In genomic region chr1:74000810-74001448, GRCm38 (mm10) we compare ENCODE assay signal across 10 mouse cellular contexts.
DNase-seq lines count a peak whose midpoint lies in the region; ATAC-seq and TF ChIP-seq lines count a peak whose summit lies in the region.
"Had no signal": no experiment of that assay in that cellular context is flagged by ENCODE, and none has a peak within 500 bp of the region (broad histone marks: within the 10 kb centered on the region; RNA-seq: fewer than 3 reads in every experiment).

No protein-coding gene starts in this region.

- peak overlapping the region; percentile 43; the same call in 1 of the 2 replicates for H3K9ac ChIP-seq in heart, embryonic 11.5 days (ENCODE audit: low read depth, low read length)
- H3K9ac ChIP-seq in lung, postnatal 0 days (replicated peaks; ENCODE audit: low read depth): 0 out of 2 replicates have a peak overlapping the region, but pooled peaks have one; percentile 3
- H3K9ac ChIP-seq in stomach, postnatal 0 days (ENCODE audit: low read length): no peak overlapping the region
- H3K9ac ChIP-seq: hindbrain, embryonic 13.5 days had no signal

- H3K4me1 ChIP-seq in heart, embryonic 11.5 days (ENCODE audit: control insufficient read depth, insufficient read depth, low read length): peaks cover 68% of the 10 kb centered on the region
- H3K4me1 ChIP-seq in lung, postnatal 0 days (ENCODE audit: insufficient read depth, low read depth, low read length): peaks cover 55% of the 10 kb centered on the region
- peaks cover 47% of the 10 kb centered on the region for H3K4me1 ChIP-seq in limb, embryonic 10.5 days
- peaks cover 9% of the 10 kb centered on the region; the same call in 1 of the 2 replicates for H3K4me1 ChIP-seq in stomach, postnatal 0 days (replicated peaks; ENCODE audit: control insufficient read depth, insufficient read depth)

- WGBS in heart, embryonic 11.5 days (ENCODE audit: insufficient replicate concordance): 69% methylated on average over 2 of the region's 2 CpGs
- WGBS in lung, postnatal 0 days: 69% methylated on average over 2 of the region's 2 CpGs
- WGBS in limb, embryonic 10.5 days: 40% methylated on average over 2 of the region's 2 CpGs
- 61% methylated on average over 2 of the region's 2 CpGs for WGBS in stomach, postnatal 0 days

- peak; percentile 4; the same call in 1 of the 2 replicates for TF ChIP-seq CTCF in lung, postnatal 0 days (IDR thresholded peaks at IDR 0.05)
- TF ChIP-seq CTCF in stomach, postnatal 0 days (IDR thresholded peaks at IDR 0.05; ENCODE audit: low read depth): no peak

- no peak for ATAC-seq in heart, embryonic 11.5 days (replicated peaks; ENCODE audit: insufficient number of reproducible peaks, low FRiP score, low TSS enrichment)
- no peak for ATAC-seq in lung, postnatal 0 days
- no peak for ATAC-seq in stomach, postnatal 0 days (ENCODE audit: low FRiP score, low TSS enrichment)
- ATAC-seq: CD4-positive, CD25-positive, alpha-beta regulatory T cell, adult 4 months had no signal

- H3K4me3 ChIP-seq in heart, embryonic 11.5 days (ENCODE audit: low read depth, low read length): no peak overlapping the region
- no peak overlapping the region for H3K4me3 ChIP-seq in lung, postnatal 0 days (ENCODE audit: low read depth, low read length)
- peak overlapping the region; percentile 7; the same call in 1 of the 2 replicates for H3K4me3 ChIP-seq in limb, embryonic 10.5 days
- H3K4me3 ChIP-seq in stomach, postnatal 0 days (ENCODE audit: low read depth, low read length): no peak overlapping the region
- H3K4me3 ChIP-seq: hindbrain, embryonic 13.5 days had no signal

- intact Hi-C loops in heart, postnatal 36 days (cut with DNase I): loop anchor here (1.0 kb wide), 2 partner anchors 26 to 30 kb away; no protein-coding TSS in a partner anchor

- H3K27me3 ChIP-seq in heart, embryonic 11.5 days (ENCODE audit: control insufficient read depth, insufficient read depth, low read length): no peaks in the 10 kb centered on the region
- no peaks in the 10 kb centered on the region for H3K27me3 ChIP-seq in lung, postnatal 0 days (replicated peaks; ENCODE audit: insufficient read depth, low read length)
- no peaks in the 10 kb centered on the region for H3K27me3 ChIP-seq in limb, embryonic 10.5 days (ENCODE audit: low read depth, poor library complexity, severe bottlenecking)
- no peaks in the 10 kb centered on the region for H3K27me3 ChIP-seq in stomach, postnatal 0 days (ENCODE audit: control insufficient read depth, insufficient read depth, low read length)
- H3K27me3 ChIP-seq: hindbrain, embryonic 13.5 days had no signal

- H3K4me2 ChIP-seq in heart, embryonic 11.5 days: no peak overlapping the region
- H3K4me2 ChIP-seq in lung, postnatal 0 days (replicated peaks; ENCODE audit: low read depth, low read length): 0 out of 2 replicates have a peak overlapping the region, but pooled peaks have one; percentile 1
- no peak overlapping the region for H3K4me2 ChIP-seq in stomach, postnatal 0 days (replicated peaks; ENCODE audit: low read depth)
- H3K4me2 ChIP-seq: hindbrain, embryonic 13.5 days had no signal

- H3K9me3 ChIP-seq in heart, embryonic 11.5 days (replicated peaks; ENCODE audit: control insufficient read depth, low read length): no peaks in the 10 kb centered on the region
- H3K9me3 ChIP-seq in lung, postnatal 0 days (ENCODE audit: low read length): no peaks in the 10 kb centered on the region
- no peaks in the 10 kb centered on the region for H3K9me3 ChIP-seq in limb, embryonic 10.5 days (replicated peaks)
- H3K9me3 ChIP-seq in stomach, postnatal 0 days (ENCODE audit: control insufficient read depth, low read length): no peaks in the 10 kb centered on the region
- H3K9me3 ChIP-seq: hindbrain, embryonic 13.5 days had no signal

- 0 out of 2 replicates have a peak, but pooled peaks cover 4% of the 10 kb centered on the region for H3K36me3 ChIP-seq in heart, embryonic 11.5 days (ENCODE audit: control insufficient read depth, insufficient read depth, low read length)
- peaks cover 11% of the 10 kb centered on the region for H3K36me3 ChIP-seq in lung, postnatal 0 days (ENCODE audit: insufficient read depth, low read length)
- peaks cover 53% of the 10 kb centered on the region for H3K36me3 ChIP-seq in limb, embryonic 10.5 days
- H3K36me3 ChIP-seq in stomach, postnatal 0 days (ENCODE audit: control insufficient read depth, insufficient read depth, low read length): no peaks in the 10 kb centered on the region; the same call in 1 of the 2 replicates
- H3K36me3 ChIP-seq: hindbrain, embryonic 13.5 days had no signal

- no peak for TF ChIP-seq EP300 in lung, postnatal 0 days (IDR thresholded peaks at IDR 0.05)
- TF ChIP-seq EP300 in stomach, postnatal 0 days (optimal IDR thresholded peaks at IDR 0.05): no peak

- H3K27ac ChIP-seq in heart, embryonic 11.5 days (ENCODE audit: low read depth, low read length): peak overlapping the region; percentile 94
- H3K27ac ChIP-seq in lung, postnatal 0 days (ENCODE audit: low read length): peak overlapping the region; percentile 95
- peak overlapping the region; percentile 87 for H3K27ac ChIP-seq in limb, embryonic 10.5 days
- H3K27ac ChIP-seq in stomach, postnatal 0 days (replicated peaks): peak overlapping the region; percentile 9; the same call in 1 of the 2 replicates
- H3K27ac ChIP-seq: hindbrain, embryonic 13.5 days had no signal

- no peak for DNase-seq in heart, postnatal 36 days
- DNase-seq in lung, postnatal 0 days (ENCODE audit: low spot score): no peak
- DNase-seq in lung, postnatal 36 days: no peak
- DNase-seq in limb, embryonic 10.5 days (ENCODE audit: low spot score): no peak
- DNase-seq in stomach, postnatal 0 days (ENCODE audit: low spot score): no peak
- no peak for DNase-seq in gastrocnemius, postnatal 10 days
- DNase-seq in right cerebral cortex, postnatal 25 days: no peak

Comparison
In these comparisons a context has a peak if more than half of its experiments do, and no peak if none do; other contexts are left out.
1. H3K27ac ChIP-seq: peak in every context shown above with its lines; median percentile 95 in lung, postnatal 0 days; 94 in heart, embryonic 11.5 days; 87 in limb, embryonic 10.5 days; 9 in stomach, postnatal 0 days.